Mouse (Mus musculus) left cerebral cortex, postnatal 10 days (tissue): ENCODE results near the gene Ppfibp2. TPM values are rescaled to one million over a fixed set of nuclear protein-coding genes. Genes with fewer than 3 reads are reported as not detected.

Experiments
- DNase-seq, 2 experiments: peaks; one replicate each; pipeline ENCODE4 v3.0.0; 2021 to 2022; ENCODE audit warnings: low spot score in 2 of 2, mixed read lengths in 1 of 2; ENCODE audit errors: extremely low spot score in 1 of 2
- intact Hi-C: fragments of 180-260 bp; cut with DNase I; formaldehyde crosslinking; loops from one replicate; pipeline ENCODE4 v1.15.1; 2025
- total RNA-seq, 2 experiments: library from RNA; stranded (reverse); gene quantifications; 2 replicates each; pipeline ENCODE4 v1.2.3; 2021

The Ppfibp2 gene
- total RNA-seq, 2 experiments from 2014 or later = 3.5 to 3.9 TPM

GRCm38 (mm10) chr7:107688040-107688439 lies 93.0 kb downstream of the Ppfibp2 start:
- intact Hi-C loops = no loop called here
- DNase-seq = no peak

- intact Hi-C loops = no loop called here
Measured at GRCm38 (mm10) chr7:107690426-107691221, 95.6 kb downstream of the Ppfibp2 start.

GRCm38 (mm10) chr7:107691493-107691892 lies 96.5 kb downstream of the Ppfibp2 start:
- DNase-seq = no peak
- intact Hi-C loops = no loop called here

More at GRCm38 (mm10) chr7:107690426-107691221, 95.6 kb downstream of the Ppfibp2 start:
- no peak for DNase-seq

- no peak for DNase-seq
- intact Hi-C loops = no loop called here
Measured at GRCm38 (mm10) chr7:107694254-107694947, 99.4 kb downstream of the Ppfibp2 start.

- DNase-seq = no peak
- intact Hi-C loops = no loop called here
Measured at GRCm38 (mm10) chr7:107697066-107697465, 102.1 kb downstream of the Ppfibp2 start.

- DNase-seq = no peak
- intact Hi-C loops = no loop called here
Measured at GRCm38 (mm10) chr7:107699926-107700325, 104.9 kb downstream of the Ppfibp2 start.

GRCm38 (mm10) chr7:107700646-107701045 lies 105.6 kb downstream of the Ppfibp2 start:
- no peak for DNase-seq
- intact Hi-C loops = no loop called here

GRCm38 (mm10) chr7:107702461-107703380 lies 107.7 kb downstream of the Ppfibp2 start:
- DNase-seq = no peak
- intact Hi-C loops = no loop called here

GRCm38 (mm10) chr7:107705941-107706340 lies 110.9 kb downstream of the Ppfibp2 start:
- peak in 1 of 2 experiments; percentile 52 for DNase-seq
- intact Hi-C loops = no loop called here

- intact Hi-C loops = loop anchor here (2.0 kb wide), 1 partner anchor 47 kb away; no protein-coding TSS in a partner anchor
- DNase-seq = no peak
Measured at GRCm38 (mm10) chr7:107707650-107708049, 112.6 kb downstream of the Ppfibp2 start.

GRCm38 (mm10) chr7:107708491-107709112 lies 113.6 kb downstream of the Ppfibp2 start:
- DNase-seq = peak; percentile 50 to 82
- intact Hi-C loops = loop anchor here (2.0 kb wide), 1 partner anchor 48 kb away; no protein-coding TSS in a partner anchor

- intact Hi-C loops = no loop called here
- no peak for DNase-seq
Measured at GRCm38 (mm10) chr7:107712743-107713142, 117.7 kb downstream of the Ppfibp2 start.

GRCm38 (mm10) chr7:107714067-107714466 lies 119.1 kb downstream of the Ppfibp2 start:
- no peak for DNase-seq
- intact Hi-C loops = no loop called here

- no peak for DNase-seq
- intact Hi-C loops = no loop called here
Measured at GRCm38 (mm10) chr7:107720771-107721170, 125.8 kb downstream of the Ppfibp2 start.

GRCm38 (mm10) chr7:107722536-107722935 lies 127.5 kb downstream of the Ppfibp2 start:
- no peak for DNase-seq
- intact Hi-C loops = no loop called here

- intact Hi-C loops = no loop called here
- DNase-seq = no peak
Measured at GRCm38 (mm10) chr7:107727538-107727937, 132.5 kb downstream of the Ppfibp2 start.

GRCm38 (mm10) chr7:107730587-107730986 lies 135.6 kb downstream of the Ppfibp2 start:
- no peak for DNase-seq
- intact Hi-C loops = no loop called here

GRCm38 (mm10) chr7:107733162-107733561 lies 138.2 kb downstream of the Ppfibp2 start:
- no peak for DNase-seq
- intact Hi-C loops = no loop called here
